ENCODE assay signal across 9 mouse cellular contexts in the genomic region with DNA sequence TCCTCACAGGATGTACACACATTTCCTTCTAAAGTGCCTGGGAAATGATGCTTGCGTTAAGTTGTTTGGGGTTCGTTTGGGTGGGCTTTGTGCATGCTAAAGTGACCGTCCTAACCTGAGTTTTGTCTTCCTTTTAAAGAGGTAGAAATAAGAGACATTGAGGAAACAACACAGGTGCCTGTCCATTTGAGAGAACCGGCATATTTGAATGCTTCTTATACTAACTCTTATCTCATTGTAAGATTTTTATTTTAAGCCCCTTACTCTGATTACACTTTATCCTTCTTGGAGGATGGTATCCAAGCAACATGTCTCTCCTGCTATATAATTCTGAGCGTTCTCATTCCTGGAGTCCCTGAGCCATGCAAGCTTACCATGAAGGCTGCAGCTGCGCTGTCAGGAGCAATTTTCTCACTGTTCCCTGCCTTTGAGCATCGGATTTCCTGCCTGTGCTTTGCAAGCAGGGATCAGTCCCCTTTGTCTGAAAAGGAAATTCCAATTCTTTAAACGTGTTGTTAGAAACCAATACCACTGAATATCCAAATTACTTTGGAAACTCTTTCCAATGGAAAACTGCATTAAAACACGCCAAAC. TPM values are rescaled to one million over a fixed set of nuclear protein-coding genes. Genes with fewer than 3 reads are reported as not detected.
DNase-seq lines count a peak whose midpoint lies in the region; ATAC-seq and TF ChIP-seq lines count a peak whose summit lies in the region.
"Had no signal": no experiment of that assay in that cellular context is flagged by ENCODE, and none has a peak within 500 bp of the region (broad histone marks: within the 10 kb centered on the region; RNA-seq: fewer than 3 reads in every experiment).

No protein-coding gene starts in this region.

- no peak for DNase-seq in heart, postnatal 25 days (ENCODE audit: low spot score)
- peak; percentile 54 for DNase-seq in hindbrain, embryonic 11.5 days (ENCODE audit: low spot score)
- no peak for DNase-seq in MN1 (ENCODE audit: low spot score)
- DNase-seq: cerebellum, postnatal 14 days had no signal

- H3K9ac ChIP-seq in heart, embryonic 12.5 days = no peak overlapping the region
- 0 out of 2 replicates have a peak overlapping the region, but pooled peaks have one; percentile 31 for H3K9ac ChIP-seq in hindbrain, embryonic 11.5 days (ENCODE audit: low read depth, low read length)
- peak overlapping the region; percentile 12; the same call in 1 of the 2 replicates for H3K9ac ChIP-seq in midbrain, embryonic 12.5 days (replicated peaks)

- H3K4me2 ChIP-seq in heart, embryonic 12.5 days = peak overlapping the region; percentile 52
- peak overlapping the region; percentile 20; the same call in 1 of the 2 replicates for H3K4me2 ChIP-seq in hindbrain, embryonic 11.5 days (replicated peaks; ENCODE audit: low read depth, low read length)
- H3K4me2 ChIP-seq in midbrain, embryonic 12.5 days (replicated peaks) = peak overlapping the region; percentile 41

- 16% methylated on average over 9 of the region's 9 CpGs for WGBS in heart, embryonic 12.5 days
- 11% methylated on average over 9 of the region's 9 CpGs for WGBS in hindbrain, embryonic 11.5 days
- 5% methylated on average over 9 of the region's 9 CpGs for WGBS in midbrain, embryonic 12.5 days

- TF ChIP-seq POLR2A in bone marrow macrophage, adult 2 months (IDR thresholded peaks at IDR 0.05; ENCODE audit: borderline replicate concordance, low read depth, low read length) = no peak

- intact Hi-C loops in heart, postnatal 25 days (cut with DNase I) = loop anchor here (2.0 kb wide), 1 partner anchor 14 kb away; no protein-coding TSS in a partner anchor

- H3K9me3 ChIP-seq in heart, embryonic 12.5 days (replicated peaks) = no peaks in the 10 kb centered on the region
- H3K9me3 ChIP-seq in hindbrain, embryonic 11.5 days (ENCODE audit: control insufficient read depth, low read length) = no peaks in the 10 kb centered on the region
- H3K9me3 ChIP-seq in midbrain, embryonic 12.5 days = no peaks in the 10 kb centered on the region

- H3K36me3 ChIP-seq in heart, embryonic 12.5 days = no peaks in the 10 kb centered on the region
- H3K36me3 ChIP-seq in hindbrain, embryonic 11.5 days (ENCODE audit: control insufficient read depth, insufficient read depth, low read length) = no peaks in the 10 kb centered on the region
- H3K36me3 ChIP-seq in midbrain, embryonic 12.5 days = no peaks in the 10 kb centered on the region

- no peak for TF ChIP-seq CTCF in bone marrow macrophage, adult 2 months (IDR thresholded peaks at IDR 0.05; ENCODE audit: low read depth, low read length)

- H3K27ac ChIP-seq in heart, embryonic 12.5 days (ENCODE audit: poor library complexity, severe bottlenecking) = peak overlapping the region; percentile 56
- peak overlapping the region; percentile 59 for H3K27ac ChIP-seq in bone marrow macrophage, adult 2 months (ENCODE audit: insufficient read depth, low read depth, low read length)
- peak overlapping the region; percentile 49 for H3K27ac ChIP-seq in hindbrain, embryonic 11.5 days (ENCODE audit: low read depth, low read length)
- peak overlapping the region; percentile 80 for H3K27ac ChIP-seq in midbrain, embryonic 12.5 days (replicated peaks)

- ATAC-seq in heart, embryonic 12.5 days (ENCODE audit: insufficient number of reproducible peaks, low FRiP score) = no peak
- ATAC-seq in hindbrain, embryonic 11.5 days (ENCODE audit: low FRiP score) = peak; percentile 38; the same call in 1 of the 2 replicates
- ATAC-seq in midbrain, embryonic 12.5 days (ENCODE audit: low FRiP score, low read depth) = peak; percentile 73; the same call in 1 of the 2 replicates
- ATAC-seq in erythroid progenitor cell, adult 5-6 weeks (replicated peaks; ENCODE audit: low FRiP score, poor library complexity, severe bottlenecking) = no peak
- ATAC-seq in monocyte, adult 5-6 weeks (replicated peaks; ENCODE audit: insufficient number of reproducible peaks, low FRiP score, low TSS enrichment, poor library complexity, severe bottlenecking) = no peak

- H3K4me1 ChIP-seq in heart, embryonic 12.5 days (replicated peaks) = peaks cover 34% of the 10 kb centered on the region
- H3K4me1 ChIP-seq in bone marrow macrophage, adult 2 months (ENCODE audit: control insufficient read depth, insufficient read depth, low read length) = peaks cover 53% of the 10 kb centered on the region
- H3K4me1 ChIP-seq in hindbrain, embryonic 11.5 days (replicated peaks; ENCODE audit: control insufficient read depth, insufficient read depth, low read length) = peaks cover 2% of the 10 kb centered on the region; the same call in 1 of the 2 replicates
- H3K4me1 ChIP-seq in midbrain, embryonic 12.5 days = peaks cover 32% of the 10 kb centered on the region

- no peak overlapping the region; the same call in 1 of the 2 replicates for H3K4me3 ChIP-seq in heart, embryonic 12.5 days
- peak overlapping the region; percentile 24 for H3K4me3 ChIP-seq in bone marrow macrophage, adult 2 months (ENCODE audit: insufficient read depth, low read length)
- H3K4me3 ChIP-seq in hindbrain, embryonic 11.5 days (ENCODE audit: low read depth, low read length) = no peak overlapping the region
- H3K4me3 ChIP-seq in midbrain, embryonic 12.5 days = no peak overlapping the region

- no peaks in the 10 kb centered on the region for H3K27me3 ChIP-seq in heart, embryonic 12.5 days (replicated peaks)
- no peaks in the 10 kb centered on the region for H3K27me3 ChIP-seq in hindbrain, embryonic 11.5 days (ENCODE audit: control insufficient read depth, insufficient read depth, low read length)
- H3K27me3 ChIP-seq in midbrain, embryonic 12.5 days = peaks cover 11% of the 10 kb centered on the region

RNA-seq across cellular contexts. Expression of gene Hspa8, which starts 16.3 kb away (rescaled TPM):
- polyA plus RNA-seq in heart, embryonic 12.5 days (2016; fragmentation: Nextera tagmentation; extraction: Ambion mirVana) = 2,193 and 2,206 TPM in 2 replicates
- total RNA-seq in heart, postnatal 25 days (2021) = 1,000 to 10,000 TPM; 1,172 to 1,478 TPM
- polyA plus RNA-seq in bone marrow macrophage, adult 2 months (2012; ENCODE audit: insufficient read depth, insufficient read length, missing spikeins) = 1,438 and 1,604 TPM in 2 replicates
- 3,718 and 3,764 TPM in 2 replicates for polyA plus RNA-seq in hindbrain, embryonic 11.5 days (2014; fragmentation: Nextera tagmentation; extraction: Ambion mirVana)
- 2,718 and 2,773 TPM in 2 replicates for polyA plus RNA-seq in midbrain, embryonic 12.5 days (2016; fragmentation: Nextera tagmentation; extraction: Ambion mirVana)
- total RNA-seq in erythroid progenitor cell, adult 5-6 weeks (2015; ENCODE audit: low replicate concordance) = 753 and 884 TPM in 2 replicates
- 686 and 716 TPM in 2 replicates for total RNA-seq in erythroid progenitor cell, adult 5-6 weeks (2017; ENCODE audit: low replicate concordance)
- 2,780 to 3,802 TPM (median 3,103 TPM) in 3 replicates for total RNA-seq in monocyte, adult 5-6 weeks (2017)

Comparison
In these comparisons a context has a peak if more than half of its experiments do, and no peak if none do; other contexts are left out.
1. ATAC-seq: peak in hindbrain, embryonic 11.5 days (single experiment) and midbrain, embryonic 12.5 days (single experiment); none in heart, embryonic 12.5 days (single experiment), erythroid progenitor cell, adult 5-6 weeks (single experiment) and monocyte, adult 5-6 weeks (single experiment).
2. Peak in every context shown above with its lines, with median percentiles within 50 percentile points of each other: H3K27ac ChIP-seq and H3K4me2 ChIP-seq.